Mouse (Mus musculus): ENCODE measurements around the gene Rnf113a2. TPM values are rescaled to one million over a fixed set of nuclear protein-coding genes. Genes with fewer than 3 reads are reported as not detected.
A peak's percentile ranks its signal among the peaks of the same experiment; 100 is the strongest.

Rnf113a2 gene
- polyA plus RNA-seq, 1 experiment from 2014 or later: 22.6 TPM

DNA sequence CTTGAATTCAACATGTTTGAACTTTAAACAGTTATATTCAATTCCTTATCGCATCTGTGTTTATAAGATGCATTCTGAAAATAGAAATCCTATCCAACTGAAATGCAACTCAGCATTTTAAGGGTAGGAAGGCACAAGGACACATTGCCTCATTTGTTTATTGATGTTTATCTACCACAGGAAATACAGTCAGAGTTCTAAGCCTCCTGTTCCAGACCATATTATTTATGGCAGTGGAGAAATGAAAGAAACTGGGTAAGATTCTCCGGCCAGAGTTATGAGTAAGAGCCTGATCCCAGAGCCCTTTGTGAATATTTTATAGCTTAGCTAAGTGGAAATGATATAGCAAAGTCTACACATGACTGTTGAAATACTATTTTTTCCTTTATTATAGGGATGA is 12.8 kb downstream of the Rnf113a2 start:
- Histone ChIP-seq H3K4me2 (ENCODE audit: low read length) (no peak overlapping the region), H3K4me3 (replicated peaks; ENCODE audit: low read depth, low read length) (no peak overlapping the region), H3K27ac (replicated peaks; ENCODE audit: low read depth, low read length) (no peak overlapping the region), H3K27me3 (ENCODE audit: control insufficient read depth, insufficient read depth, low read length) (no peaks in the 10 kb centered on the region), H3K36me3 (ENCODE audit: control insufficient read depth, insufficient read depth, low read length) (peaks cover 14% of the 10 kb centered on the region; the same call in 1 of the 2 replicates), H3K9ac (replicated peaks; ENCODE audit: low read length) (no peak overlapping the region), H3K9me3 (ENCODE audit: control insufficient read depth, low read length) (no peaks in the 10 kb centered on the region), H3K4me1 (ENCODE audit: control insufficient read depth, insufficient read depth, low read length) (no peaks in the 10 kb centered on the region)
- DNase-seq (no peak), ATAC-seq (ENCODE audit: low FRiP score, low TSS enrichment) (no peak)
- WGBS: 96% methylated on average over 2 of the region's 2 CpGs

GRCm38 (mm10) chr12:84438697-84439096 is 21.7 kb downstream of the Rnf113a2 start:
- H3K9ac ChIP-seq (replicated peaks; ENCODE audit: low read length): no peak overlapping the region
- H3K27me3 ChIP-seq (ENCODE audit: control insufficient read depth, insufficient read depth, low read length): no peaks in the 10 kb centered on the region
- H3K27ac ChIP-seq (replicated peaks; ENCODE audit: low read depth, low read length): no peak overlapping the region
- WGBS: 88% methylated on average over 2 of the region's 2 CpGs
- H3K4me1 ChIP-seq (ENCODE audit: control insufficient read depth, insufficient read depth, low read length): no peaks in the 10 kb centered on the region
- no peak overlapping the region for H3K4me3 ChIP-seq (replicated peaks; ENCODE audit: low read depth, low read length)
- H3K36me3 ChIP-seq (ENCODE audit: control insufficient read depth, insufficient read depth, low read length): 0 out of 2 replicates have a peak, but pooled peaks cover 10% of the 10 kb centered on the region
- H3K9me3 ChIP-seq (ENCODE audit: control insufficient read depth, low read length): no peaks in the 10 kb centered on the region
- no peak for ATAC-seq (ENCODE audit: low FRiP score, low TSS enrichment)
- no peak for DNase-seq
- no peak overlapping the region for H3K4me2 ChIP-seq (ENCODE audit: low read length)

DNA sequence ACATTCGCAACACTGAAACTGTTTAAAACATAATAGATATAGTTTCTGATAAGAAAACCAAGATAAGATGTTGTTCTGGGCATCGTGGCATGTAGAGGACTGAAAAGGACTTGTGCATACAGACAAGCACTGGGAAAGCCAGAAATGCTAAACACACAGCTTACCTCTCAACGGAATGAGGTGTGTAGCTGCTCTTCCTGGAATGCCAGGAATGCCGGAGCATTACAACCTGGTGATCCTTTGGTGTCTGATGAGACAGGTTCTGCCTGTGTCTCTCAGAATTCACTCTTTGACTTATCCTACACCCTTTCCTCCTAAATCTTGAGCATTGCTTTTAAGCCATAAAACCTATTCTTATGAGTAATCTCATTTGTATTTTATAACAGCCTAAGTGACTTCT is 25.5 kb downstream of the Rnf113a2 start:
- Histone ChIP-seq H3K4me1 (ENCODE audit: control insufficient read depth, insufficient read depth, low read length) (no peaks in the 10 kb centered on the region), H3K4me2 (ENCODE audit: low read length) (no peak overlapping the region), H3K27me3 (ENCODE audit: control insufficient read depth, insufficient read depth, low read length) (no peaks in the 10 kb centered on the region), H3K27ac (replicated peaks; ENCODE audit: low read depth, low read length) (no peak overlapping the region), H3K4me3 (replicated peaks; ENCODE audit: low read depth, low read length) (no peak overlapping the region), H3K36me3 (ENCODE audit: control insufficient read depth, insufficient read depth, low read length) (0 out of 2 replicates have a peak, but pooled peaks cover 7% of the 10 kb centered on the region), H3K9ac (replicated peaks; ENCODE audit: low read length) (no peak overlapping the region), H3K9me3 (ENCODE audit: control insufficient read depth, low read length) (no peaks in the 10 kb centered on the region)
- WGBS: 77% methylated on average over 4 of the region's 4 CpGs
- DNase-seq: no peak
- no peak for ATAC-seq (ENCODE audit: low FRiP score, low TSS enrichment)

GRCm38 (mm10) chr12:84447386-84447785 is 30.4 kb downstream of the Rnf113a2 start:
- Histone ChIP-seq H3K9me3 (ENCODE audit: control insufficient read depth, low read length) (no peaks in the 10 kb centered on the region), H3K4me1 (ENCODE audit: control insufficient read depth, insufficient read depth, low read length) (peaks cover 5% of the 10 kb centered on the region; the same call in 1 of the 2 replicates), H3K27me3 (ENCODE audit: control insufficient read depth, insufficient read depth, low read length) (no peaks in the 10 kb centered on the region), H3K4me2 (ENCODE audit: low read length) (no peak overlapping the region), H3K9ac (replicated peaks; ENCODE audit: low read length) (no peak overlapping the region), H3K36me3 (ENCODE audit: control insufficient read depth, insufficient read depth, low read length) (no peaks in the 10 kb centered on the region), H3K27ac (replicated peaks; ENCODE audit: low read depth, low read length) (no peak overlapping the region), H3K4me3 (replicated peaks; ENCODE audit: low read depth, low read length) (no peak overlapping the region)
- WGBS: 81% methylated on average over 1 of the region's 1 CpGs
- no peak for DNase-seq
- ATAC-seq (ENCODE audit: low FRiP score, low TSS enrichment): no peak

GRCm38 (mm10) chr12:84448181-84448580 is 31.2 kb downstream of the Rnf113a2 start:
- peaks cover 5% of the 10 kb centered on the region; the same call in 1 of the 2 replicates for H3K4me1 ChIP-seq (ENCODE audit: control insufficient read depth, insufficient read depth, low read length)
- H3K27ac ChIP-seq (replicated peaks; ENCODE audit: low read depth, low read length): no peak overlapping the region
- no peak for ATAC-seq (ENCODE audit: low FRiP score, low TSS enrichment)
- no peaks in the 10 kb centered on the region for H3K27me3 ChIP-seq (ENCODE audit: control insufficient read depth, insufficient read depth, low read length)
- H3K4me2 ChIP-seq (ENCODE audit: low read length): no peak overlapping the region
- no peak overlapping the region for H3K4me3 ChIP-seq (replicated peaks; ENCODE audit: low read depth, low read length)
- H3K9ac ChIP-seq (replicated peaks; ENCODE audit: low read length): no peak overlapping the region
- WGBS: 86% methylated on average over 6 of the region's 6 CpGs
- H3K9me3 ChIP-seq (ENCODE audit: control insufficient read depth, low read length): no peaks in the 10 kb centered on the region
- no peak for DNase-seq
- H3K36me3 ChIP-seq (ENCODE audit: control insufficient read depth, insufficient read depth, low read length): no peaks in the 10 kb centered on the region

- no peaks in the 10 kb centered on the region for H3K9me3 ChIP-seq (ENCODE audit: control insufficient read depth, low read length)
- DNase-seq (no peak), ATAC-seq (ENCODE audit: low FRiP score, low TSS enrichment) (no peak)
- no peak overlapping the region for H3K27ac ChIP-seq (replicated peaks; ENCODE audit: low read depth, low read length)
- peak overlapping the region; percentile 85 for H3K4me2 ChIP-seq (ENCODE audit: low read length)
- no peaks in the 10 kb centered on the region for H3K36me3 ChIP-seq (ENCODE audit: control insufficient read depth, insufficient read depth, low read length)
- peak overlapping the region; percentile 61; the same call in 1 of the 2 replicates for H3K4me3 ChIP-seq (replicated peaks; ENCODE audit: low read depth, low read length)
- peaks cover 5% of the 10 kb centered on the region; the same call in 1 of the 2 replicates for H3K4me1 ChIP-seq (ENCODE audit: control insufficient read depth, insufficient read depth, low read length)
- H3K9ac ChIP-seq (replicated peaks; ENCODE audit: low read length): no peak overlapping the region
- 48% methylated on average over 10 of the region's 10 CpGs for WGBS
- no peaks in the 10 kb centered on the region for H3K27me3 ChIP-seq (ENCODE audit: control insufficient read depth, insufficient read depth, low read length)
Observed at GRCm38 (mm10) chr12:84449887-84450286, 32.9 kb downstream of the Rnf113a2 start.

DNA sequence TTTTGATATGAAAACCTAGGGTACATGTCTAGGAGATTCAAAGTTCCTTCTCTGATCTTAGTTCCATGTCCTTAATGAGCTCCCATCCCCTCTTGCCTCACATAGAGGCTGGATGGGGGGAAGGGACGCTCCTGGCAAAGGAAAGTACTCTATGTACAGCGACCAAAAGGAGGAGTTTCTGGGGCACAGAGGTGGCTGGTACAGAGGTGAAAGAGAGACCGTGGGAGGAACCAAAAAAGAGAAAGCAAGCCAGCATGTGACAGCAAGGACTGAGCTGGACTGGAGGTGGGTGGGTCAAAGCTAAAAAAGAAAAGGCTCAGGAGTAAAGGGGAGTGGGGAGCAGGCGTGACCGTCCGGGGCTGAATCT is 33.3 kb downstream of the Rnf113a2 start:
- Histone ChIP-seq H3K36me3 (ENCODE audit: control insufficient read depth, insufficient read depth, low read length) (no peaks in the 10 kb centered on the region), H3K9ac (replicated peaks; ENCODE audit: low read length) (peak overlapping the region; percentile 60), H3K9me3 (ENCODE audit: control insufficient read depth, low read length) (no peaks in the 10 kb centered on the region), H3K4me3 (replicated peaks; ENCODE audit: low read depth, low read length) (peak overlapping the region; percentile 61), H3K4me1 (ENCODE audit: control insufficient read depth, insufficient read depth, low read length) (peaks cover 5% of the 10 kb centered on the region; the same call in 1 of the 2 replicates), H3K27ac (replicated peaks; ENCODE audit: low read depth, low read length) (peak overlapping the region; percentile 66), H3K27me3 (ENCODE audit: control insufficient read depth, insufficient read depth, low read length) (no peaks in the 10 kb centered on the region), H3K4me2 (ENCODE audit: low read length) (peak overlapping the region; percentile 85)
- no peak for ATAC-seq (ENCODE audit: low FRiP score, low TSS enrichment)
- DNase-seq: no peak
- 1% methylated on average over 6 of the region's 6 CpGs for WGBS

GRCm38 (mm10) chr12:84450718-84451646 is 34.0 kb downstream of the Rnf113a2 start, which contains the start of the genes Aldh6a1 and Lin52:
TSS of gene Aldh6a1 (minus strand) at chr12:84451004.
TSS of gene Lin52 (plus strand) at chr12:84451422.
- ATAC-seq (ENCODE audit: low FRiP score, low TSS enrichment) (peak; percentile 98), DNase-seq (peak; percentile 100)
- H3K4me1 ChIP-seq (ENCODE audit: control insufficient read depth, insufficient read depth, low read length): peaks cover 5% of the 10 kb centered on the region; the same call in 1 of the 2 replicates
- H3K9ac ChIP-seq (replicated peaks; ENCODE audit: low read length): peak within 1 kb of the TSS; percentile 60
- H3K9me3 ChIP-seq (ENCODE audit: control insufficient read depth, low read length): no peaks in the 10 kb centered on the region
- H3K36me3 ChIP-seq (ENCODE audit: control insufficient read depth, insufficient read depth, low read length): no peaks in the 10 kb centered on the region
- under 1% methylated on average over 49 of the region's 49 CpGs for WGBS
- no peaks in the 10 kb centered on the region for H3K27me3 ChIP-seq (ENCODE audit: control insufficient read depth, insufficient read depth, low read length)
- H3K4me3 ChIP-seq (replicated peaks; ENCODE audit: low read depth, low read length): peak within 1 kb of the TSS; percentile 61
- H3K4me2 ChIP-seq (ENCODE audit: low read length): peak within 1 kb of the TSS; percentile 85
- H3K27ac ChIP-seq (replicated peaks; ENCODE audit: low read depth, low read length): peak within 1 kb of the TSS; percentile 66

All from midbrain, embryonic 14.5 days (tissue).